Mouse (Mus musculus) forebrain, embryonic 10.5 days (tissue): ENCODE measurements around the gene Ddx52. TPM values are rescaled to one million over a fixed set of nuclear protein-coding genes. Genes with fewer than 3 reads are reported as not detected.

Experiments
- DNase-seq: peaks from one replicate; pipeline ENCODE4 v3.0.0-alpha.2; 2017; ENCODE audit warnings: low spot score; ENCODE audit errors: extremely low spot score
- H3K27ac ChIP-seq: fragments of 300-500 bp; sonication (generic); 2 replicates; pipeline ENCODE4 v1.5.1; 2016; ENCODE audit warnings: mild to moderate bottlenecking
- H3K27me3 ChIP-seq: fragments of 300-500 bp; sonication (generic); 2 replicates; pipeline ENCODE4 v1.6.1; 2016; ENCODE audit warnings: mild to moderate bottlenecking; ENCODE audit not compliant: poor library complexity, severe bottlenecking
- H3K36me3 ChIP-seq: fragments of 300-500 bp; sonication (generic); replicated peaks from 2 replicates; pipeline ENCODE4 v1.6.1; 2016; ENCODE audit warnings: mild to moderate bottlenecking, moderate library complexity
- H3K4me1 ChIP-seq: fragments of 300-500 bp; sonication (generic); 2 replicates; pipeline ENCODE4 v1.6.1; 2016
- H3K4me3 ChIP-seq: fragments of 300-500 bp; sonication (generic); 2 replicates; pipeline ENCODE4 v1.5.1; 2016; ENCODE audit warnings: mild to moderate bottlenecking, moderate library complexity
- H3K9me3 ChIP-seq: fragments of 300-500 bp; sonication (generic); 2 replicates; pipeline ENCODE4 v1.6.1; 2016; ENCODE audit warnings: mild to moderate bottlenecking, moderate library complexity
- WGBS: fragments of 180-500 bp; shearing (Covaris S2); methylation state at CpG from one replicate; pipeline ENCODE4 v1.1.7; 2016; 5-methylcytosine and 5-hydroxymethylcytosine counted together
- polyA plus RNA-seq: library from polyadenylated mRNA; unstranded; fragments of >200 nt; fragmentation: Nextera tagmentation; extraction: Ambion mirVana; gene quantifications from 2 replicates; pipeline ENCODE4 v1.2.1, GENCODE M21; 2016

Gene Ddx52
- polyA plus RNA-seq: 47.4 and 50.3 TPM in 2 replicates

GRCm38 (mm10) chr11:83941950-83942840, at the start of gene Ddx52:
Gene Ddx52, plus strand, starts transcription at chr11:83942062.
- H3K4me1 ChIP-seq: peaks cover 16% of the 10 kb centered on the region
- H3K27me3 ChIP-seq: no peaks in the 10 kb centered on the region
- peak within 1 kb of the TSS; percentile 87 for H3K27ac ChIP-seq
- peak; percentile 86 for DNase-seq
- H3K4me3 ChIP-seq: peak within 1 kb of the TSS; percentile 67
- peaks cover 40% of the 10 kb centered on the region for H3K36me3 ChIP-seq
- WGBS: 2% methylated on average over 49 of the region's 49 CpGs
- H3K9me3 ChIP-seq: no peaks in the 10 kb centered on the region

GRCm38 (mm10) chr11:83893325-83893724, 48.5 kb upstream of the Ddx52 start:
- no peak for DNase-seq
- 81% methylated on average over 9 of the region's 9 CpGs for WGBS
- Histone ChIP-seq H3K27me3 (no peaks in the 10 kb centered on the region), H3K4me3 (no peak overlapping the region), H3K9me3 (no peaks in the 10 kb centered on the region), H3K4me1 (peaks cover 17% of the 10 kb centered on the region), H3K27ac (no peak overlapping the region), H3K36me3 (no peaks in the 10 kb centered on the region)

- DNase-seq: no peak
- no peaks in the 10 kb centered on the region for H3K27me3 ChIP-seq
- H3K9me3 ChIP-seq: no peaks in the 10 kb centered on the region
- no peaks in the 10 kb centered on the region for H3K36me3 ChIP-seq
- H3K4me1 ChIP-seq: peaks cover 11% of the 10 kb centered on the region
- H3K27ac ChIP-seq: no peak overlapping the region
- H3K4me3 ChIP-seq: no peak overlapping the region
- WGBS: 82% methylated on average over 16 of the region's 16 CpGs
Observed at GRCm38 (mm10) chr11:83896430-83897410, 45.1 kb upstream of the Ddx52 start.

DNA sequence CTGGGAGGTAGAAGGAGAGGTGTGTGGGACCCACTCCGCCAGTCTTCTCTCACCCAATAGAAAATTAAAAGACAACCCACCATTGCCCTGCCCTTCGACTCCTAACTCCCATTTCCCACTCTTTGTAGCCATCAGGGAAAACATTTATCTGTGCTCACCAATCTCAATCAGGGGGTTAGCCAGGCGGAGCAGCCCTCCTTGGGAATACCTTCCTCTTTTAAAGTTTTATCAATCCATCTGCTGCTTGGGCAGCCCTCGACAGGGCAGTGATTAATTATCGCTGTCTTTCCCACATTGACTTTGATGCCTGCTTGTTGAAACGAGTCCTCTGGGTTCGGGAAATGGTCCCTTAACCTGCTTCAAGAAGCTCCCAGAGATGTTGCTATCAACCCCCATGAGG, 44.3 kb upstream of the Ddx52 start:
- no peak for DNase-seq

GRCm38 (mm10) chr11:83902812-83903211, 39.0 kb upstream of the Ddx52 start:
- no peaks in the 10 kb centered on the region for H3K27me3 ChIP-seq
- DNase-seq: no peak
- no peak overlapping the region for H3K27ac ChIP-seq
- no peaks in the 10 kb centered on the region for H3K9me3 ChIP-seq
- no peaks in the 10 kb centered on the region for H3K36me3 ChIP-seq
- H3K4me1 ChIP-seq: no peaks in the 10 kb centered on the region
- H3K4me3 ChIP-seq: no peak overlapping the region
- 91% methylated on average over 3 of the region's 3 CpGs for WGBS

More for the DNA sequence above, 44.3 kb upstream of the Ddx52 start:
- H3K36me3 ChIP-seq: no peaks in the 10 kb centered on the region
- H3K4me3 ChIP-seq: no peak overlapping the region
- peaks cover 5% of the 10 kb centered on the region for H3K4me1 ChIP-seq
- no peaks in the 10 kb centered on the region for H3K9me3 ChIP-seq
- H3K27ac ChIP-seq: no peak overlapping the region
- WGBS: 86% methylated on average over 7 of the region's 7 CpGs
- H3K27me3 ChIP-seq: no peaks in the 10 kb centered on the region

DNA sequence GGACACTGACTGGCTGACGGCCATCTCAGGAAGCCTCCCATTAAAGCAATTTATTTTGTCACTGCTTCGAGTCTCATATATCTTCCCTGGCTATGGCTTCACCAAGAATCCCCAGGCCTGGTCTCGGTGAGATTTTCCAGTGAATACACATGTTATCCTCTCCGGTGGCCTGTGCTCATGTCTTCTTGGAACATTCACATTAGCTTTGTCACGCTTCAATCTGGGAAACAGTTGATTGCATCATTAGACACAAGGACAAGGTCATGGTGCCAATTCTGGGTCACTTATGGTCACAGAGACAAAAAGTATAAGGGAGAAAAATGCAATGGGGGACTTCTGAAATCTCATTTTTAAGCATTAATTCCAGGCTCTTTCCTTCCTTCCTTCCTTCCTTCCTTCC, 36.1 kb upstream of the Ddx52 start:
- H3K27me3 ChIP-seq: no peaks in the 10 kb centered on the region
- H3K4me3 ChIP-seq: no peak overlapping the region
- DNase-seq: no peak
- no peaks in the 10 kb centered on the region for H3K36me3 ChIP-seq
- H3K27ac ChIP-seq: no peak overlapping the region
- H3K9me3 ChIP-seq: no peaks in the 10 kb centered on the region
- 84% methylated on average over 5 of the region's 5 CpGs for WGBS
- peaks cover 5% of the 10 kb centered on the region for H3K4me1 ChIP-seq

DNA sequence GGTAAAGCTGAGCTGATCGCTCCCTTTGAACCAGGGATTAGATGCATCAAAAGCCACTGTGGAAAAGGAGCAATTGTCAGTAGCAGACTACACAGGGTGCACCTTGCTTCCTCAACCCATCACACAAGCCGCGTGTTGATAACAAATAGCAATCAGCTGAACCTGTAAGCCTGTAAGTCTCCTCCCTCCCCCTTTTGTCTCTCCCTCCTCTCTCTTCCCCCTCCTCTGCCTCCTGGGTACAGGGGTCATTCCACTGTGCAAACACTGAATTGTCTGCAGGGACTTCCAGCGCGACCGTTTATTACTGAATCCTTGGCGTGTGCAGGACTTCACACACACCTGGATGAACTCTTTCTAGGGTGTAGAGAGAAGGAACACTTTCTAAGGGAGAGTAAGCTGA, 33.5 kb upstream of the Ddx52 start:
- H3K27ac ChIP-seq: no peak overlapping the region
- H3K4me3 ChIP-seq: no peak overlapping the region
- H3K4me1 ChIP-seq: peaks cover 5% of the 10 kb centered on the region
- no peaks in the 10 kb centered on the region for H3K9me3 ChIP-seq
- no peak for DNase-seq
- H3K27me3 ChIP-seq: no peaks in the 10 kb centered on the region
- no peaks in the 10 kb centered on the region for H3K36me3 ChIP-seq
- WGBS: 26% methylated on average over 7 of the region's 7 CpGs

- Histone ChIP-seq H3K27ac (no peak overlapping the region), H3K36me3 (no peaks in the 10 kb centered on the region), H3K9me3 (no peaks in the 10 kb centered on the region), H3K27me3 (no peaks in the 10 kb centered on the region), H3K4me1 (no peaks in the 10 kb centered on the region), H3K4me3 (no peak overlapping the region)
- WGBS: 87% methylated on average over 8 of the region's 8 CpGs
- no peak for DNase-seq
Observed at GRCm38 (mm10) chr11:83913824-83914311, 28.0 kb upstream of the Ddx52 start.

- Histone ChIP-seq H3K4me3 (no peak overlapping the region), H3K27ac (no peak overlapping the region), H3K27me3 (no peaks in the 10 kb centered on the region), H3K4me1 (no peaks in the 10 kb centered on the region), H3K9me3 (no peaks in the 10 kb centered on the region), H3K36me3 (no peaks in the 10 kb centered on the region)
- WGBS: 88% methylated on average over 4 of the region's 4 CpGs
- DNase-seq: no peak
Observed at GRCm38 (mm10) chr11:83914501-83914900, 27.4 kb upstream of the Ddx52 start.

- H3K36me3 ChIP-seq: no peaks in the 10 kb centered on the region
- H3K4me3 ChIP-seq: no peak overlapping the region
- no peaks in the 10 kb centered on the region for H3K9me3 ChIP-seq
- WGBS: 83% methylated on average over 2 of the region's 2 CpGs
- no peak overlapping the region for H3K27ac ChIP-seq
- H3K4me1 ChIP-seq: peaks cover 4% of the 10 kb centered on the region; the same call in 1 of the 2 replicates
- DNase-seq: no peak
- H3K27me3 ChIP-seq: no peaks in the 10 kb centered on the region
Observed at GRCm38 (mm10) chr11:83922600-83922999, 19.3 kb upstream of the Ddx52 start.

DNA sequence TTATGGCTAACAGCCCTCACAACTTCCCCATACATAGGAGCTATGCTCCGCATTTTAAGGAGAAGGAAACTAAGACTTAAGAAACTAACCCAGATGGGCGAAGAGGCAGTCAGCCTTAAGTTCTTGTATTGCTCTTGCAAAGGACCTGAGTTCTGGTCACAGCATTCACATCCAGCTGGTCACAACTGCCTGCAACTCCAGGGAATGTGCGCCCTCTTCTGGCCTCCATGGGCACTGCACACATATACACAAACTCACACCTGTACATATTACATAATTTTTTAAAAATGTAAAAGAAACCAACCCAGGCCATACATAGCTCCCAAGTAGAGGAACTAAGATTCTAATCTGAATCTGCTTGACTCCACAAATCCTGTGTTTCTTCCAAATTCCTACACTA, 14.8 kb upstream of the Ddx52 start:
- Histone ChIP-seq H3K27me3 (no peaks in the 10 kb centered on the region), H3K27ac (no peak overlapping the region), H3K36me3 (no peaks in the 10 kb centered on the region), H3K9me3 (no peaks in the 10 kb centered on the region), H3K4me1 (peaks cover 4% of the 10 kb centered on the region; the same call in 1 of the 2 replicates), H3K4me3 (no peak overlapping the region)
- WGBS: 49% methylated on average over 3 of the region's 3 CpGs
- DNase-seq: no peak

DNA sequence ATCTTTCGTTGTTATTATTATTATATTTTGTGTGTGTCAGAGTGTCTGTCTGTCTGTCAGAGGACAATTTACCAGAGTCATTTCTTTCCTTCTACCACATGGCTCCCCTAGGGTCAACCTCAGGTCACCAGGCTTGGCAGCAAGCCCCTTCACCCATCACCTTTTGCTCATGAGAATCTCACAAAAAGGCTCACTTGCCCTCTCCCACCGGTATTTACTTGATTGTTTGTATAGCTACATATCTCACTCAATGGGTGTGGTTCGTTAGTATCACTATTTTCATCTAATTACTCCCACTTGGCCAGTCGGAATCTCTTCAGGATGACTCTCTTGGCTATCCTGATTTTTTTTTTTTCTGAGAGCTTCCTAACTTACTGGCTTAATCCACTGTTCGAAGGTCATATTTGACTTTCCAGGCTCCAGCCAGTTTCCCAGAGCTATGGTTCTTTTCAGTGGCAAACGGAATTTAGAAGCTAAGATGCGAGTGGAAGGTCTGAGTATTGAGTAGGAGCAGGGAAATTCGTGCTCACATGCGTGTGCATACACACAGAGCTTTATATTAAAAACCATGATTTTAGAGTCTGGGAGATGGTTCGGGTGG, 9.3 kb upstream of the Ddx52 start:
- H3K4me1 ChIP-seq: no peaks in the 10 kb centered on the region
- no peak overlapping the region for H3K27ac ChIP-seq
- 82% methylated on average over 10 of the region's 10 CpGs for whole genome bisulfite sequencing
- H3K9me3 ChIP-seq: no peaks in the 10 kb centered on the region
- H3K27me3 ChIP-seq: no peaks in the 10 kb centered on the region
- DNase-seq: no peak
- H3K4me3 ChIP-seq: no peak overlapping the region
- H3K36me3 ChIP-seq: no peaks in the 10 kb centered on the region
